Mouse (Mus musculus): Measurements from ENCODE around the gene Pak1. TPM values are rescaled to one million over a fixed set of nuclear protein-coding genes. Genes with fewer than 3 reads are reported as not detected.

Pak1 gene
- 100 to 1,000 TPM; 423 to 477 TPM for total RNA-seq (2021)
- long read RNA-seq, experiment 1, transcript Pak1-205 (15 exons, 2,794 nt): minor isoform, 49 of 630 reads
- long read RNA-seq, experiment 1, transcript Pak1-201 (15 exons, 3,065 nt): major isoform, 340 of 630 reads
- long read RNA-seq, experiment 1, partial matches to known transcripts: 80 of 630 reads
- long read RNA-seq, experiment 1, other reads (novel, unspliced or antisense): 160 of 630 reads
- long read RNA-seq, experiment 2, transcript Pak1-205 (15 exons, 2,794 nt): minor isoform, 27 of 381 reads
- long read RNA-seq, experiment 2, transcript Pak1-201 (15 exons, 3,065 nt): major isoform, 191 of 381 reads
- long read RNA-seq, experiment 2, partial matches to known transcripts: 74 of 381 reads
- long read RNA-seq, experiment 2, other reads (novel, unspliced or antisense): 88 of 381 reads

- DNase-seq (ENCODE audit: low spot score in 2 of 2): peak; percentile 85
Measured at GRCm38 (mm10) chr7:97788190-97788668, at the start of gene Pak1. Gene Pak1, plus strand, starts transcription at chr7:97788541.

DNA sequence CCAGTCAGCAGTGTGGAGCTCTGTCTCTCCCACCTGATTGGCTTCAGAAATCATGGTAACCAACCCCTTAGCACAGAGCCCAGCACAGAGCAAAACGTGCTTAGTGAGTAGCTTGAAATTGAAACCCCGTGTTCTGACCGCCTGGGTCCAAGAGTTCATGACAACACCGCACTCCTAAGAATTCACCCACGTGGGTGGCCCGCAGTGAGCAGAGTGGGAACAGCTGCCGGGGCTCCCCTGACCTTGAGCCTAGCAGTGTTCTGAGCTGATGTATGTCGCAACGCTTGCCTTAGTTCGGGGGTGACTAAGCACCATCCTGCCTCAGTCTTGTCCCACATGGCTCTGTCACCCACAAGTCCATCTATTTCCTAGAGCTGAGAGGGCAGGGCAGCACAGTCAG lies 47.4 kb upstream of the Pak1 start:
- DNase-seq (ENCODE audit: low spot score in 2 of 2): no peak

DNA sequence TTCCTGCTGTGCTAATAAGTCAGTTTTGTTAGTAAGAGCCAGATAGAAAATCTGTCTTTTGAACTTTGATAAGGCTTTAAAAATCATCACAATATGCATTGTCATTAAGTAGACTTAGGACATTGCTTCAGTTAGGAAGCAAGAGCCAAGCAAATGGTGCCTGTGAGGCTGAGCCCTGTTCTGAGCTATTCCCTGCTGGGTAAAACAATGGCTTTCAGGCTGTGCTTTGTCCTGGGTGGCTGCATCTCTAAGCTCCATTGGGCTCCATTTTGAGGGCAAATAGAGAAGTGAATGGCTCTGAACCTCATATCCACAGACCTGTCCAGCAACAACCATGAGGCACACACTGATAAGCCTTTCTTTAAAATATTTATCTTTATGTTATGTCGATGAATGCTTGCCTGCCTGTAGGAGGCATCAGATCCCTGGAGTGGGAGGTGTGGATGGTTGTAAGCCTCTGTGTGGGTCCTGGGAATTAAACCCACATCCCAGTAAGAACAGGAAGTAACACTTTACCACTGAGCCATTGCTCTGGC lies 46.5 kb upstream of the Pak1 start:
- no peak for DNase-seq (ENCODE audit: low spot score in 2 of 2)

DNA sequence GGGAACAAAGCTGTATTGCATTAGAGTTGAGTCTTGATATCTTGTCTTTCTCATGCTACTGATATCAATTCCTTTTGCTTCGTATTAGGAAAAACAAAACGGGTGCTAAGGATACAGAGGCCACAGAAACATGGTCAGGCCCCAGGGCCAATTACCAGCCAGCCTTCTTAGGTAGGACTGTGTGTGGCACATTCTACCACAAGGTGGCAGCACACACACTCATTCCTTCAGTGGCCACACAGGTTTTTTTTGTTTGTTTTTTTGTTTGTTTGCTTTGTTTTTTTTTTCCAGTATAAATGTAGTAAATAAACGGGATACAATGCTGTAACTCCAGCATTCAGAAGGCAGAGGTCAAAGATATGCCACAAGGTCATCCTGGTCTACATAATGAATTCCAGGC lies 43.0 kb upstream of the Pak1 start:
- DNase-seq (ENCODE audit: low spot score in 2 of 2): peak in 1 of 2 experiments; percentile 72

DNA sequence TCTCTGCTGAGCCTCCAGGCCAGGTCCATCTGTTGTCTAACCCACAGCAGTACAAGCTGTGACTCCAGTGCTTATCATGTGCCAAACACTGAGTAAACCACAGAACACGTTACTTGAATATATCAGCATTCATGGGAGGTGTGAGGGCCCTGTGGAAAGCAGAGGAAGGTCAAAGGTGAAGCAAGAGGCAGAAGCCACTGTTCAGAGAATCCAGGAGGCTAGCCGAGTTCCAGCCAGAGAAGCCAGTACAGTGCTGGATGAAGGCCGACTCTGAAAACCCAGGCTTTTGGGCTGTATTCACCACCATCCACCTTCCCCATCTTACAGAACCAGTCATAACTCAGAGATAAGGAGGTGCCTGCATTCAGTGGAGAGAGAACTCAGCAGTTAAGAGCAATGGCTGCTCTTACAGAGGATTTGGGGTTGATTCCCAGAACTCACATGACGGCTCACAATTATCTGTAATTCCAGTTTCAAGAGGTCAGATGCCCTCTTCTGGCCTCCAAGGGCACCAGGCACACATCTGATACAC lies 41.1 kb upstream of the Pak1 start:
- DNase-seq (ENCODE audit: low spot score in 2 of 2): no peak

DNA sequence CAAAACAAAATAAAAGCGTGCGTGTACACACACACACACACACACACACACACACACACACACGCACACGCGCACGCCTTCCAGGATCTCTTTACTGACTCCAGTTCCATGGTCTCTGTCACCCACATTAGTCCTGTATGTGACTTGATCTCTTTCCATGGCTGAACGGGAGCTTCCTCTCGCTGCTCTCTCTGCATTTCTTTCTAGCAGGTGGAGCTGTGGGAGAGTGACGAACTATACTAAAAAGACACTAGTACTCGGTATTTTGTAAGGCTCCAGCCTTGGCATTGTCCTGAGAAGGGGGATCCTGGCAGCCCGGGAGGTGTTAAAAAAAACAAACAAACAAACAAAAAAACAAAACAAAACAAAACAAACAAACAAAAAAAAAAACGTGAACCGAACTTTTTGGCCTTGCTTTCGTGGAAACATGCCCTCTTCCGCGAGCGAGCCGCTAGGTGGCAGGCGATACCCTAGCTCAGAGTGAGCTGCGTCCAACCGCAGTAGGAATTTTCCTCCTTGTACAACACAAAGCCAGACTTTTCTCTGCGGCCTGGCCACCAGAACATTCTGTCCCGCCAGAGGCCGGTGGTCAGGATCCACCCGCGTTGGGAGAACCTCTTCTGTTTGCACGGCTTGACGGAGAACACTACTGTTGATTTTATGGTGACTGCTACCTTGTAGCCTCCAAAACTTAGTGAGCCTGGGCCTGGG lies 40.4 kb upstream of the Pak1 start:
- DNase-seq (ENCODE audit: low spot score in 2 of 2): peak; percentile 87 to 91

DNA sequence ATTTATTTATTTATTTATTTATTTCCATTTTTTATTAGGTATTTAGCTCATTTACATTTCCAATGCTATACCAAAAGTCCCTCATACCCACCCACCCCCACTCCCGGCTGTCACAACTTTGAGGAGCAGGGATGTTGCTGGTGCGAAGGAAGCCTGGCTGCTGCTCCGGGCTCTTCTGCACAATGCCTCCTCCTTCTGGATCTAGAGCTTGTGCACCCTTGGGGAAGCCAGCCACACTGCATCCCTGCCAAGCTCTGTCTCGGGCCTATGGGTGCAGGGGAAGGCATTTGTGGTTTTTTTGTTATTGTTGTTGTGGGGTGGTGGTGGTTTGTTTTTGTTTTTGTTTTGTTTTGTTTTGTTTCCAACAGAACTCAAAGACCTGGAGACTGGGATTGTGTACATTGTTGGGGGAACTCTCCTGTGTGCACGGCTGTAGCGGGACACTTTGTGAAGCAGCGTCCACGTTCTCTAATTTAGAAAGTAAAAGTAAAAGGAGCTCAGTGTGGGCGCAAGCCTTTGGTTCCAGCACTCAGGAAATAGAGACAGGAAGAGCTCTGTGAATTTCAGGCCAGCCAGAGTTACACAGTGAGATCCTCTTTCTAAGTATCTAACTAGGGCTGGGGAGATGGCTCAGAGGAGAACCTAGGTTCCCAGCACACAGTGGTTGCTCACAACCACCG lies 39.7 kb upstream of the Pak1 start:
- no peak for DNase-seq (ENCODE audit: low spot score in 2 of 2)

DNA sequence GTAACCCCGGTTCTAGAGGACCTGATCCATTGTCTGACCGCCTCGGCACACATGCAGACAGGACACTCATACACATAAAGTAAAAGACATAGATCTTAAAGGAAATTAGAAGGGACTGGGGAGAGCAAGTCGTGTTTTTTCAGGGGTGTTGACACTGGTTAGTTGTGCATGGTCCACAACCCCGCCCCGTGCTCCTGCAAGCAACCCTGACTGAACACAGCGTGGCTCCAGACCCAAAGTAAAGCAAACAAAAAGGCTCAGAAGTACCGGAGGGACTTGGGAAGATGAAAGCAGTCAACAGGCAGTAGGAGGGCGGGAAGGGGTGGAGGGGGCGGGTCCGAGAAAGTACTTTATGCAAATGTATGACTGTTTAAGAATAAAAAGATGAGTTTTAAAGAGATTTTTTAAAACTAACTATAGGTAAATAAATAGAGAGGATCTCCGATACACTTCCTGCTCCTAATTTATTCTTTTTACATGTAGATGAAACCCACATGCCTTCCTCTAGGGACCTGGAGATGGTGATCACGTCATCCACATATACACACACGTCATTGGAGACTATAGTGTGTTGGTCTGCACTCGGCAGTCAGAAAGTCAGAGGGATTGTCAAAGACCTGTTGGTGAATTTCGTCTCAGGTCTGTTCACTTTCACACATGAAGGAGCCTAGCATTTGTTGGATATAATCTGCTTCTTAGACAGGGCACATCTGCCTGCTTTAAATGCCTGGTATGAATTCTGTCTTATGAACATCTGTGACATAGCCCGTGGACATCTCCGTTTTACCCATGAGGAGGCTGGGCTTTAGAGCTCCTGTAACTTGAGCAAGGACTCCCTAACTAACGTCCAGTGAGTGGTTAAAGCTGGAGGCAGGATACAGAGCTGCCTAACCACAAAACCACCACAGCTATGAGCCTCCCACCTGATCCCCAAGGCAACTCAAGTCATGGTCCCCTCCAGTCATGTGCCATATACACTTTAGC lies 38.8 kb upstream of the Pak1 start:
- DNase-seq (ENCODE audit: low spot score in 2 of 2): no peak

- peak in 1 of 2 experiments; percentile 60 for DNase-seq (ENCODE audit: low spot score in 2 of 2)
Measured at GRCm38 (mm10) chr7:97756967-97757881, 31.1 kb upstream of the Pak1 start.

- DNase-seq (ENCODE audit: low spot score in 2 of 2): no peak
Measured at GRCm38 (mm10) chr7:97764591-97764990, 23.8 kb upstream of the Pak1 start.

DNA sequence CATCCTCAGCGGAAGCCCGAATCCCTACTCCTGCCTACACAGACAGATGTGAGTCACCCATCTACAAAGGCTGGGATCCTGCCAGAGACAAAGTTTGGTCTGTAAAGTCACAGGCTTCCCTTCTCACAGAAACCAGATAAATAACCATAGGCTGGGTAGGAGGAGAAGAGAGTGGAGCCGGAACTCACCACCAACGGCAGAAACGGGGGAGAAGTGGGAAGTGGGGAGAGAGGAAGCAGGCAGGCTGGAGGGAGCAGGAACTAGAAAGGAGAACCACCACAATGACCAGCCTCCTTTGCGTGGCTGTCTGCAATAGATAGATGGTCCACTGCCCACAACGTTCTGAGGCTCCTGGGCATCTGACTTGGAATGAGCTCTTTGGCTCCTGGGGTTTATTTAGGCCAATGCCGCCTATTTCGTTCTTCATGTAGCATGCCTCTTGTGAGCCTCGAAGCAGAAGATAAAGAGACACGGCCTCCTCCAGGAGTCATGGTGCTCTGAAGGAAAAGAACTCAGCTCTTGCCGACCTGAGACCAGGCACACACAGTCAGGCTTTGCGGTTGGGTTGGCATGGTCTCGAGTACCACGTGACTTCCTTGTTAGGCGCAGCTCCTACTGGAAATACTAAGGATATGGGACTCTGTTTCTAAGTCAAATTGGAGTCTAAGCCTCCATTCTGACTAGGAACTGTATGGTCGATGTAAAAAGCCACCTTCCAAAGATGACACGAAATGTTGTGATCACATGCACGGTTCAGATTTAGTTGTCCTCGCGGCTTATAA lies 23.0 kb upstream of the Pak1 start:
- DNase-seq (ENCODE audit: low spot score in 2 of 2): peak; percentile 81 to 82

DNA sequence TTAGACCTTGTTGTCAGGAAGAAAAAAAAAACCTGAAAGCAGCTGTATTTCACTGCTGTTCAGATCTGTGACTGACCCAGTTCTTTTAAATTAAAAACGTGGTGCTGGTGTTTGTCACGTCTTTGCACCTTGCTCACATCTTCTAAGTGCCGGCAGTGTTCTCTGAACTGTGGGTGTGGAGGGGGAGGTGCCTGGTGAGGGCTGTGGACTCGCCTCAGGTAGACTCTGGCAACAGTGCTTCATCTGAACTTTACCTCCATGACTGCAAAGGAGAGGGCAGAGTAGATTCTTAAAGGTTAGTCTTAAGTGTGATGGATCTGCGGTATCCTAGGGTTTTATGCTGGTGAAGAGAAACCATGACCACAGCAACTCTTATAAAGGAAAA lies 22.4 kb upstream of the Pak1 start:
- DNase-seq (ENCODE audit: low spot score in 2 of 2): no peak

- DNase-seq (ENCODE audit: low spot score in 2 of 2): no peak
Measured at GRCm38 (mm10) chr7:97766406-97767166, 21.8 kb upstream of the Pak1 start.

DNA sequence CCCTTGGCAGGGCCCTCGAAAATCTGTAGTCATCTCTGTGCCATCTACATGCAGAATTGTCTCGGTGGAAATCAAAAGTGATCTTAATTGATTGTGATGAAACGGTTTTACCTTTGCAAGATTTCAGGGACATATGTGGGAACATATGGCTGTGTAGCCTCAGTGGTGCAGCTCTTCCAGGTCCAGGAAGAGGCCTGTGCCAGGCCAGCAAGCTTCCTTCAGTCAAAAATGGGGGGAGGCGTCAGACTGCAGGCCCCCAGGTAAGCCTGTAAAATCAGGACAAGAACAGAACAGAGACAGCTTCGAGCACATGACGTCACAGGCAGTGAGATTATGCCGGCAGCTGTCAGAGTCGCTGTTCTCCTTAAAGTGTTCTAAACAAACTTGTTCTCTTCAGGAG lies 20.5 kb upstream of the Pak1 start:
- no peak for DNase-seq (ENCODE audit: low spot score in 2 of 2)

- no peak for DNase-seq (ENCODE audit: low spot score in 2 of 2)
Measured at GRCm38 (mm10) chr7:97769020-97769419, 19.3 kb upstream of the Pak1 start.

GRCm38 (mm10) chr7:97770841-97771620 lies 17.3 kb upstream of the Pak1 start:
- DNase-seq (ENCODE audit: low spot score in 2 of 2): no peak

DNA sequence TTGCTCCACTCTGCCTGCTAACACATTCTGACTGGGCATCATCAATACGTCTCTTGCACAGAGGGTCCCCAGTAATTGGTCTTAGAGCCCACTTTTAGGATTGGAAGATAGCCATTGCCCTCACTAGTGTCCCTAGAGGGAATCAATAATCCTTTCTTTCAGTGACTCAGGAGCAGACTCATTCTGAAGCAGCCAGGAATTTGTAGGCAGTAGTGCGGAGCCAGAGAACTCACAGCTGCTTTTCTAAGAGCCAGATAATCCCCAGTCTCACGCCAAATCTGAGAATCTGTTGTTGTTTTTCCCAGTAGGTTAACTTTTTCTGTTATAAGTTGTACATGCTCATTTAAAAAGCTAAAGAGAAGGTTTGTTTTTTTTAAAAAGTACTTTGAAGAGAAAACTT lies 13.0 kb upstream of the Pak1 start:
- no peak for DNase-seq (ENCODE audit: low spot score in 2 of 2)

All from left cerebral cortex, adult 18-20 months (tissue).